8 mouse cellular contexts compared by ENCODE assay signal in the genomic region with DNA sequence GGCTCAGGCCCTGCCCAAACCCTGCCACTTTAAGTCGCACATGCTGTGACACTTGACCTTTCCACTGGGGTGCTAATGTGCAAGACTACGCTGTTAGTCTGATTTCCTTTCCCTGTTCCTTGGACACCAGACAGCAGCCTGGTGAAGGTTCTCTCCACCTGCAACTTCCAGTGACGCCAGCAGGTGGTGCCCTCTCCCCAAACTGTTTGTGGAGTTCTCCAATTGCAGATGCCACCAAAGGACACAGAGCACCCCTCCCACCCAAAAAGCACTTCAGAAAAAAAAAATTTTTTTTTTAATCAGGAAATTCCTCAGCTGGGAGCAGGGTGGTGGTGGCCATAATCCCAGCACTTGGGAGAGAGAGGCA. TPM values are rescaled to one million over a fixed set of nuclear protein-coding genes. Genes with fewer than 3 reads are reported as not detected.
DNase-seq lines count a peak whose midpoint lies in the region; ATAC-seq and TF ChIP-seq lines count a peak whose summit lies in the region.

No protein-coding gene starts in this region.

- peak; percentile 61 for DNase-seq in MEL (ENCODE audit: low read depth, low spot score)
- DNase-seq in heart, postnatal 14 days = peak; percentile 87 to 92
- DNase-seq in layer of hippocampus, adult 8-10 months (ENCODE audit: low spot score in 2 of 2) = peak; percentile 84 to 92
- DNase-seq in lung, postnatal 10 days = peak; percentile 95
- DNase-seq in right cerebral cortex, adult 18-20 months = peak; percentile 88
- peak; percentile 77 to 82 for DNase-seq in urinary bladder, adult 18-20 months (ENCODE audit: low spot score in 2 of 2)

- peaks cover 0 to 3% of the 10 kb centered on the region in 2 experiments for H3K27me3 ChIP-seq in MEL (ENCODE audit: control insufficient read depth in 1 of 2, insufficient read depth in 2 of 2, low read length in 2 of 2)
- H3K27me3 ChIP-seq in forebrain, embryonic 15.5 days = no peaks in the 10 kb centered on the region

- TF ChIP-seq CTCF in MEL (IDR thresholded peaks at IDR 0.05 in 2 of 3, conservative IDR thresholded peaks at IDR 0.05 in 1 of 3; ENCODE audit: control insufficient read depth in 1 of 3, insufficient read depth in 1 of 3, low read depth in 2 of 3, low read length in 3 of 3, poor library complexity in 1 of 3, severe bottlenecking in 1 of 3) = peak; percentile 86 to 91 (median 87)

- H3K36me3 ChIP-seq in MEL (ENCODE audit: control insufficient read depth in 1 of 2, insufficient read depth in 2 of 2, low read length in 2 of 2) = no peaks in the 10 kb centered on the region
- no peaks in the 10 kb centered on the region for H3K36me3 ChIP-seq in forebrain, embryonic 15.5 days

- WGBS in forebrain, embryonic 15.5 days = 0% methylated on average over 3 of the region's 3 CpGs

- no peak for TF ChIP-seq POLR2A in MEL (IDR thresholded peaks at IDR 0.05; ENCODE audit: control insufficient read depth in 1 of 2, insufficient read depth in 1 of 2, low read depth in 1 of 2, low read length in 2 of 2, poor library complexity in 1 of 2)

- 0 out of 2 replicates have a peak, but pooled peaks have one; percentile 11 for ATAC-seq in cerebellum, adult (ENCODE audit: insufficient number of reproducible peaks, low FRiP score, low TSS enrichment)
- ATAC-seq in forebrain, embryonic 15.5 days (replicated peaks) = 0 out of 2 replicates have a peak, but pooled peaks have one; percentile 10

- H3K4me1 ChIP-seq in MEL (ENCODE audit: control insufficient read depth in 1 of 2, insufficient read depth in 2 of 2, low read length in 2 of 2) = no peaks in the 10 kb centered on the region
- peaks cover 45% of the 10 kb centered on the region for H3K4me1 ChIP-seq in forebrain, embryonic 15.5 days

- H3K9me3 ChIP-seq in MEL (replicated peaks; ENCODE audit: insufficient read depth, low read length) = no peaks in the 10 kb centered on the region
- no peaks in the 10 kb centered on the region for H3K9me3 ChIP-seq in forebrain, embryonic 15.5 days

- no peak overlapping the region for H3K27ac ChIP-seq in MEL (ENCODE audit: control insufficient read depth, low read depth, low read length)
- no peak overlapping the region for H3K27ac ChIP-seq in forebrain, embryonic 15.5 days (replicated peaks)

- no peak overlapping the region for H3K9ac ChIP-seq in MEL (ENCODE audit: control insufficient read depth, low read depth, low read length, poor library complexity, severe bottlenecking)
- no peak overlapping the region for H3K9ac ChIP-seq in forebrain, embryonic 15.5 days (replicated peaks)

- H3K4me2 ChIP-seq in forebrain, embryonic 15.5 days (replicated peaks) = no peak overlapping the region

- intact Hi-C loops in heart, postnatal 14 days (cut with DNase I) = loop anchor here (2.0 to 5.0 kb wide), 2 partner anchors 52 to 262 kb away; a partner anchor contains a TSS

- H3K4me3 ChIP-seq in MEL (ENCODE audit: control insufficient read depth in 1 of 2, insufficient read depth in 1 of 2, low read depth in 2 of 2, low read length in 2 of 2) = no peak overlapping the region
- H3K4me3 ChIP-seq in forebrain, embryonic 15.5 days = no peak overlapping the region

- peak; percentile 76 for TF ChIP-seq RAD21 in MEL (IDR thresholded peaks at IDR 0.05; ENCODE audit: low read depth, low read length)

- no peak for TF ChIP-seq EP300 in MEL (IDR thresholded peaks at IDR 0.05; ENCODE audit: low read depth in 1 of 2, low read length in 2 of 2)

- no peaks in the 10 kb centered on the region for H3K79me2 ChIP-seq in MEL (ENCODE audit: control insufficient read depth, insufficient read depth, low read length, poor library complexity)

TF ChIP-seq in MEL, 35 proteins besides CTCF, POLR2A, EP300 and RAD21:
- TF ChIP-seq SMC3 (IDR thresholded peaks at IDR 0.05; ENCODE audit: low read depth, low read length) = peak; percentile 72
- TF ChIP-seq ZC3H11A (IDR thresholded peaks at IDR 0.05; ENCODE audit: low read depth, low read length) = peak; percentile 38; the same call in 1 of the 2 replicates
- TF ChIP-seq ZNF384 (IDR thresholded peaks at IDR 0.05; ENCODE audit: low read depth, low read length) = peak; percentile 39; the same call in 1 of the 2 replicates
- no peak for TF ChIP-seq CHD2 (IDR thresholded peaks at IDR 0.05; ENCODE audit: low read length)
- no peak for TF ChIP-seq ETS1 (IDR thresholded peaks at IDR 0.05; ENCODE audit: low read depth, low read length)
- TF ChIP-seq GABPA (IDR thresholded peaks at IDR 0.05; ENCODE audit: low read depth, low read length) = no peak
TF ChIP-seq in MEL: peak in this region for 3.

RNA-seq across cellular contexts. Expression of a gene that starts 6.4 kb away (rescaled TPM):
- total RNA-seq in MEL (2012; rRNA removed) = not detected in 2 replicates
- not detected for polyA plus RNA-seq in MEL (2012; ENCODE audit: insufficient read depth in 1 of 2, insufficient read length in 2 of 2, low read depth in 1 of 2, low replicate concordance in 2 of 2, missing spikeins in 1 of 2)
- 0.18 and 0.24 TPM in 2 replicates for polyA plus RNA-seq in forebrain, embryonic 15.5 days (2015; fragmentation: Nextera tagmentation; extraction: Ambion mirVana)
- total RNA-seq in heart, postnatal 14 days (2021) = under 1 TPM; 0.10 to 0.17 TPM
- total RNA-seq in layer of hippocampus, adult 8-10 months (2022) = 1 to 10 TPM in 3 of 4 experiments, under 1 TPM in 1; 0.47 to 1.9 (median 1.5) TPM

RNA-seq across cellular contexts. Expression of a gene that starts 14.5 kb away (rescaled TPM):
- total RNA-seq in MEL (2012; rRNA removed) = 1.4 and 1.7 TPM in 2 replicates
- polyA plus RNA-seq in MEL (2012; ENCODE audit: insufficient read depth in 1 of 2, insufficient read length in 2 of 2, low read depth in 1 of 2, low replicate concordance in 2 of 2, missing spikeins in 1 of 2) = 1 to 10 TPM in 1 of 2 experiments, not detected in 1; 6.9 TPM
- 144 and 151 TPM in 2 replicates for polyA plus RNA-seq in forebrain, embryonic 15.5 days (2015; fragmentation: Nextera tagmentation; extraction: Ambion mirVana)
- 100 to 1,000 TPM; 200 to 237 TPM for total RNA-seq in heart, postnatal 14 days (2021)
- 10 to 100 TPM; 44.1 to 48.7 (median 45.6) TPM for total RNA-seq in layer of hippocampus, adult 8-10 months (2022)

RNA-seq across cellular contexts. Expression of a gene that starts 51.1 kb away (rescaled TPM):
- total RNA-seq in MEL (2012; rRNA removed) = 17.4 and 21.8 TPM in 2 replicates
- 10 to 100 TPM in 1 of 2 experiments, not detected in 1; 27.7 TPM for polyA plus RNA-seq in MEL (2012; ENCODE audit: insufficient read depth in 1 of 2, insufficient read length in 2 of 2, low read depth in 1 of 2, low replicate concordance in 2 of 2, missing spikeins in 1 of 2)
- polyA plus RNA-seq in forebrain, embryonic 15.5 days (2015; fragmentation: Nextera tagmentation; extraction: Ambion mirVana) = 33.0 and 33.5 TPM in 2 replicates
- total RNA-seq in heart, postnatal 14 days (2021) = 10 to 100 TPM; 15.5 to 16.3 TPM
- total RNA-seq in layer of hippocampus, adult 8-10 months (2022) = 10 to 100 TPM; 22.4 to 27.7 (median 24.8) TPM

RNA-seq across cellular contexts. Expression of a gene that starts 59.9 kb away (rescaled TPM):
- total RNA-seq in MEL (2012; rRNA removed) = 0.16 and 0.35 TPM in 2 replicates
- polyA plus RNA-seq in MEL (2012; ENCODE audit: insufficient read depth in 1 of 2, insufficient read length in 2 of 2, low read depth in 1 of 2, low replicate concordance in 2 of 2, missing spikeins in 1 of 2) = under 1 TPM in 1 of 2 experiments, not detected in 1; 0.72 TPM
- 1.4 and 1.5 TPM in 2 replicates for polyA plus RNA-seq in forebrain, embryonic 15.5 days (2015; fragmentation: Nextera tagmentation; extraction: Ambion mirVana)
- 1 to 10 TPM; 1.3 to 1.5 TPM for total RNA-seq in heart, postnatal 14 days (2021)
- total RNA-seq in layer of hippocampus, adult 8-10 months (2022) = 1 to 10 TPM; 1.6 to 6.1 (median 4.1) TPM

Comparison
In these comparisons a context has a peak if more than half of its experiments do, and no peak if none do; other contexts are left out.
1. RNA of a gene that starts 14.5 kb away (total RNA-seq): 200 to 237 TPM in heart, postnatal 14 days and 44.1 to 48.7 TPM in layer of hippocampus, adult 8-10 months; 1.4 to 1.7 TPM in MEL; every median in the first group is over 10 times any median in the second.
2. Peak in every context shown above with its lines, with median percentiles within 50 percentile points of each other: DNase-seq.